Mouse (Mus musculus): ENCODE data around the gene Ptpdc1.
A peak's percentile ranks its signal among the peaks of the same experiment; 100 is the strongest.

Ptpdc1 gene

GRCm38 (mm10) chr13:48625433-48626184, at the start of gene Ptpdc1:
Ptpdc1 (minus strand) TSS chr13:48625664.
- peak; percentile 93 to 97 for DNase-seq (ENCODE audit: low spot score in 2 of 2)

- DNase-seq (ENCODE audit: low spot score in 2 of 2): no peak
These were observed 49.1 kb upstream of the Ptpdc1 start for GRCm38 (mm10) chr13:48674609-48675008.

GRCm38 (mm10) chr13:48672312-48672840, 46.9 kb upstream of the Ptpdc1 start:
- DNase-seq (ENCODE audit: low spot score in 2 of 2): no peak

- no peak for DNase-seq (ENCODE audit: low spot score in 2 of 2)
These were observed 43.6 kb upstream of the Ptpdc1 start for GRCm38 (mm10) chr13:48668976-48669534.

- no peak for DNase-seq (ENCODE audit: low spot score in 2 of 2)
These were observed 42.9 kb upstream of the Ptpdc1 start for GRCm38 (mm10) chr13:48668091-48668975.

GRCm38 (mm10) chr13:48667461-48667860, 42.0 kb upstream of the Ptpdc1 start:
- DNase-seq (ENCODE audit: low spot score in 2 of 2): no peak

GRCm38 (mm10) chr13:48665656-48666597, 40.5 kb upstream of the Ptpdc1 start:
- DNase-seq (ENCODE audit: low spot score in 2 of 2): no peak

GRCm38 (mm10) chr13:48664916-48665655, 39.6 kb upstream of the Ptpdc1 start:
- DNase-seq (ENCODE audit: low spot score in 2 of 2): no peak

GRCm38 (mm10) chr13:48663988-48664339, 38.5 kb upstream of the Ptpdc1 start:
- no peak for DNase-seq (ENCODE audit: low spot score in 2 of 2)

GRCm38 (mm10) chr13:48663211-48663987, 37.9 kb upstream of the Ptpdc1 start:
- DNase-seq (ENCODE audit: low spot score in 2 of 2): no peak

- no peak for DNase-seq (ENCODE audit: low spot score in 2 of 2)
These were observed 37.1 kb upstream of the Ptpdc1 start, which contains the start of gene Barx1 for GRCm38 (mm10) chr13:48662431-48663143. Barx1 (plus strand) TSS chr13:48662998.

- no peak for DNase-seq (ENCODE audit: low spot score in 2 of 2)
These were observed 36.1 kb upstream of the Ptpdc1 start for GRCm38 (mm10) chr13:48661561-48661960.

GRCm38 (mm10) chr13:48660741-48661140, 35.3 kb upstream of the Ptpdc1 start:
- DNase-seq (ENCODE audit: low spot score in 2 of 2): no peak

GRCm38 (mm10) chr13:48660221-48660734, 34.8 kb upstream of the Ptpdc1 start:
- DNase-seq (ENCODE audit: low spot score in 2 of 2): no peak

- no peak for DNase-seq (ENCODE audit: low spot score in 2 of 2)
These were observed 34.1 kb upstream of the Ptpdc1 start for GRCm38 (mm10) chr13:48659254-48660220.

- no peak for DNase-seq (ENCODE audit: low spot score in 2 of 2)
These were observed 33.3 kb upstream of the Ptpdc1 start for GRCm38 (mm10) chr13:48658588-48659253.

- no peak for DNase-seq (ENCODE audit: low spot score in 2 of 2)
These were observed 32.3 kb upstream of the Ptpdc1 start for GRCm38 (mm10) chr13:48657791-48658190.
